Mouse (Mus musculus) heart, embryonic 14.5 days (tissue): ENCODE measurements around the gene Fetub. TPM values are rescaled to one million over a fixed set of nuclear protein-coding genes. Genes with fewer than 3 reads are reported as not detected.

Experiments
- ATAC-seq: fragments of 200-750 bp; cut with Nextera tagmentation; 2 replicates; pipeline ENCODE4 v1.8.0; 2017; ENCODE audit warnings: low read depth, moderate TSS enrichment; ENCODE audit not compliant: insufficient number of reproducible peaks, insufficient read depth, low FRiP score
- H3K27ac ChIP-seq, 2 experiments: fragments of 200-500 bp in 1 of 2; fragments of 300-500 bp in 1 of 2; sonication (generic) in 1 of 2; replicated peaks in 1 of 2; 2 replicates each; pipeline ENCODE4 v1.5.1; 2012 to 2014; ENCODE audit warnings: low read depth in 2 of 2, low read length in 2 of 2, control low read depth in 1 of 2, mild to moderate bottlenecking in 1 of 2, mixed read lengths in 1 of 2; ENCODE audit not compliant: control insufficient read depth in 1 of 2, insufficient read depth in 1 of 2
- H3K27me3 ChIP-seq: fragments of 300-500 bp; sonication (generic); 2 replicates; pipeline ENCODE4 v1.6.1; 2014; ENCODE audit warnings: mild to moderate bottlenecking, low read length, control low read depth; ENCODE audit not compliant: control insufficient read depth, insufficient read depth
- H3K36me3 ChIP-seq: fragments of 300-500 bp; sonication (generic); 2 replicates; pipeline ENCODE4 v1.6.1; 2014; ENCODE audit warnings: mild to moderate bottlenecking, control low read depth, low read length, mixed read lengths; ENCODE audit not compliant: control insufficient read depth, insufficient read depth
- H3K4me1 ChIP-seq, 2 experiments: fragments of 200-500 bp in 1 of 2; fragments of 300-500 bp in 1 of 2; sonication (generic) in 1 of 2; 2 replicates each; pipeline ENCODE4 v1.6.1; 2012 to 2014; ENCODE audit warnings: low read length in 2 of 2, control low read depth in 1 of 2, mixed read lengths in 1 of 2; ENCODE audit not compliant: control insufficient read depth in 2 of 2, insufficient read depth in 2 of 2
- H3K4me2 ChIP-seq: fragments of 300-500 bp; sonication (generic); 2 replicates; pipeline ENCODE4 v1.6.1; 2014; ENCODE audit warnings: mild to moderate bottlenecking, low read length
- H3K4me3 ChIP-seq, 2 experiments: fragments of 200-500 bp in 1 of 2; fragments of 300-500 bp in 1 of 2; sonication (generic) in 1 of 2; 2 replicates each; pipeline ENCODE4 v1.5.1; 2012 to 2014; ENCODE audit warnings: low read length in 2 of 2, mild to moderate bottlenecking in 2 of 2, control low read depth in 1 of 2, low read depth in 1 of 2, moderate library complexity in 1 of 2; ENCODE audit not compliant: control insufficient read depth in 1 of 2, insufficient read depth in 1 of 2
- H3K9ac ChIP-seq: fragments of 300-500 bp; sonication (generic); 2 replicates; pipeline ENCODE4 v1.6.1; 2014; ENCODE audit warnings: mild to moderate bottlenecking, low read length
- H3K9me3 ChIP-seq: fragments of 300-500 bp; sonication (generic); 2 replicates; pipeline ENCODE4 v1.6.1; 2016; ENCODE audit warnings: low read length, control low read depth; ENCODE audit not compliant: control insufficient read depth
- WGBS: fragments of 180-500 bp; shearing (Covaris S2); extraction: QIAGEN DNeasy Blood & Tissue Kit; methylation state at CpG from one replicate; pipeline ENCODE4 v1.1.7; 2014; 5-methylcytosine and 5-hydroxymethylcytosine counted together
- polyA plus RNA-seq: library from polyadenylated mRNA; unstranded; fragments of >200 nt; fragmentation: Nextera tagmentation; extraction: Ambion mirVana; gene quantifications from 2 replicates; pipeline ENCODE4 v1.2.1, GENCODE M21; 2014

Gene Fetub
- polyA plus RNA-seq, 1 experiment from 2014 or later = not detected

DNA sequence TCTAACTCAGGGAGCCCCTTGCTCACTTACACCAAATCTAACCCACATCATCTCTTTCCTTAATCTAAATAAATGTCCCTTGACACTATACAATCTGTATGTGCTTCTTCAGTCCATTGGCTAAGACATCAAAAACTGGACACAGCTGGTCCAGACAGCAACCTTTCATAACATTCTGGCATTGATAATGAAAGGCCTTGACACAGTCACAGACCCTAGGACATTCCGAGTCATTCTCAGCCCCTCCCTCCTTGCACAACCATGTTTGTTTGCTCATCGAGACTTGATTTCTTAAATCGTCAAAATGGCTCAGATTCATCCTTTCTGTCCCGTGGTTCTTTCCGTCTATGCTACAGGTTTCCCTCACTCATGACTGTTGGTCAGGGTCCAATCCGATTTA, 8.8 kb upstream of the Fetub start:
- Histone ChIP-seq H3K27me3 (no peaks in the 10 kb centered on the region), H3K9me3 (no peaks in the 10 kb centered on the region), H3K4me3 (no peak overlapping the region), H3K27ac (no peak overlapping the region), H3K4me2 (no peak overlapping the region), H3K36me3 (no peaks in the 10 kb centered on the region), H3K4me1 (peaks cover 0 to 2% of the 10 kb centered on the region in 2 experiments; a peak in 1 of 4 replicates), H3K9ac (no peak overlapping the region)
- no peak for ATAC-seq
- 84% methylated on average over 6 of the region's 6 CpGs for WGBS

DNA sequence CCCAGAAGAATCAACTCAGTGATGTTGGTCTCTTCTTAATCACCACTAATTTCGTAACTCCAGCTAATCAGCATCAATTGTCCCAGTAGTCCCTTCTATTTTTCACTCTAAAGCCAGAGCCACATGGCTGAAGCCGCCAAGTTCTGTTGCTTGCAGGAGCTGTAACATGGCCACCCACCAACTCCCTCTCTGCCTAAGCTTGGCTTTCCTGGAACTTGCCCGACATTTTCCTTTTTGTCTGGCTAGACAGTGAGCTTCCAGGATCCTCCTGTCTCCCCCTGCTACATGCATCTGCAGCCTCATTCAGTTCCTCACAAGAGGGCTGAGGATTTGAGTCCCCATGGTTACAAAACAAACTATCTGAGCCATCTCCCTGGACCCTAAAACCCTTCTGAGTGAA, 6.1 kb upstream of the Fetub start:
- 75% methylated on average over 3 of the region's 3 CpGs for WGBS
- Histone ChIP-seq H3K36me3 (no peaks in the 10 kb centered on the region), H3K9me3 (no peaks in the 10 kb centered on the region), H3K27me3 (no peaks in the 10 kb centered on the region), H3K4me2 (no peak overlapping the region), H3K9ac (no peak overlapping the region), H3K4me1 (peaks cover 0 to 2% of the 10 kb centered on the region in 2 experiments; a peak in 1 of 4 replicates), H3K4me3 (no peak overlapping the region), H3K27ac (no peak overlapping the region)
- ATAC-seq = no peak

GRCm38 (mm10) chr16:22912886-22913285, 5.2 kb upstream of the Fetub start:
- Histone ChIP-seq H3K4me1 (peaks cover 0 to 2% of the 10 kb centered on the region in 2 experiments; a peak in 1 of 4 replicates), H3K4me3 (no peak overlapping the region), H3K27ac (no peak overlapping the region), H3K9me3 (no peaks in the 10 kb centered on the region), H3K27me3 (no peaks in the 10 kb centered on the region), H3K36me3 (no peaks in the 10 kb centered on the region), H3K9ac (no peak overlapping the region), H3K4me2 (no peak overlapping the region)
- WGBS = 57% methylated on average over 6 of the region's 6 CpGs
- ATAC-seq = no peak

DNA sequence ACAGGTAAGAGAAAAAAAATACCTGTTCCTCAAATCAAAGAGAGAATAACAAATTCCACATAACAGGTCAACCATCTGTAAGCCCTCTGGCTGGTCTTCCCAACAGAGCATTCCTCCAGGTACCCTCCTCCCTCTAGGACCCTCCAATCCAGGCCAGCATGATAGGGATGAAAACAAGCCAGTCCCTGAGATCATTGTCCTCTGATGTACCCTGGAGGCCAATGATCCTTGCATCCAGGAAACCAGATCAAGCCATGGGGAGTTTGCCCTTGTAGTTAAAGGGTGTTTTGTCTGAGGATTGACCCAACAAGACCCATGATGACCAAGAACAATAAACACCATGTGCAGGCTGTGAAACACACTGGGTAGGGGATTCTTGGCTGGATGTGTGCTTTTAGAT, 3.9 kb upstream of the Fetub start:
- Histone ChIP-seq H3K27ac (no peak overlapping the region), H3K4me1 (peaks cover 0 to 2% of the 10 kb centered on the region in 2 experiments; a peak in 1 of 4 replicates), H3K9ac (no peak overlapping the region), H3K4me2 (no peak overlapping the region), H3K36me3 (no peaks in the 10 kb centered on the region), H3K4me3 (no peak overlapping the region), H3K9me3 (no peaks in the 10 kb centered on the region), H3K27me3 (no peaks in the 10 kb centered on the region)
- ATAC-seq = no peak

GRCm38 (mm10) chr16:22918664-22919312, 654 bp downstream of the Fetub start:
- Histone ChIP-seq H3K4me2 (no peak overlapping the region), H3K27ac (no peak overlapping the region), H3K27me3 (no peaks in the 10 kb centered on the region), H3K9me3 (no peaks in the 10 kb centered on the region), H3K9ac (no peak overlapping the region), H3K4me1 (no peaks in the 10 kb centered on the region), H3K4me3 (no peak overlapping the region), H3K36me3 (no peaks in the 10 kb centered on the region)
- no peak for ATAC-seq
- WGBS = 82% methylated on average over 15 of the region's 15 CpGs

- no peaks in the 10 kb centered on the region for H3K9me3 ChIP-seq
- H3K4me1 ChIP-seq = no peaks in the 10 kb centered on the region
- H3K27me3 ChIP-seq = no peaks in the 10 kb centered on the region
- WGBS = 44% methylated on average over 18 of the region's 18 CpGs
- no peak overlapping the region for H3K4me3 ChIP-seq
- no peaks in the 10 kb centered on the region for H3K36me3 ChIP-seq
- no peak overlapping the region for H3K9ac ChIP-seq
- H3K4me2 ChIP-seq = no peak overlapping the region
- no peak for ATAC-seq
- H3K27ac ChIP-seq = no peak overlapping the region
Observed at GRCm38 (mm10) chr16:22919971-22920854, 2.1 kb downstream of the Fetub start.

DNA sequence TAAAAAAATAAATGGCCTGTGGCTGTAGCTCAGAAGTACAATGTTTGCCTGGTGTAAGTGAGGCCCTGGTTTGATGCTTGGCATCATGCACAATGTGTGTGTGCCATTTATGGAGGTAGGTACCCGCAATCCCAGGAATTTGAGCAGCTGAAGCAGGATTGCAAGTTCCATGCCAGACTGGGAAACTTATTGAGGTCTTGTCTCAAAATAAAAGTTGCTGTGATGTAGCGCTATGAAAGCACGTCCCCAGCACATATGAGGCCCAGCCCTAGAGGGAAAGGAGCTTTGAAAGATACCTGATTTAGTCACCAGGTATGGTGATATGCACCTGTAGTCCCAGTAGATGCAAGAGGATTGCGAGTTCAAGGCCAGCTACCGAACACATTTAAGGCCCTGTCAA, 3.6 kb downstream of the Fetub start:
- Histone ChIP-seq H3K27ac (no peak overlapping the region), H3K27me3 (no peaks in the 10 kb centered on the region), H3K9me3 (no peaks in the 10 kb centered on the region), H3K4me2 (no peak overlapping the region), H3K9ac (no peak overlapping the region), H3K36me3 (no peaks in the 10 kb centered on the region), H3K4me3 (no peak overlapping the region), H3K4me1 (no peaks in the 10 kb centered on the region)
- 91% methylated on average over 5 of the region's 5 CpGs for whole genome bisulfite sequencing
- no peak for ATAC-seq
